Mouse (Mus musculus) liver, postnatal 0 days (tissue): ENCODE results near the gene Itga5.

Experiments
- CTCF ChIP-seq: sonication (generic); IDR thresholded peaks from 2 replicates; pipeline ENCODE4 v1.5.1; 2016; ENCODE audit warnings: antibody characterized with exemption, low read depth
- EP300 ChIP-seq: IDR thresholded peaks from 2 replicates; pipeline ENCODE4 v1.6.1; 2016; ENCODE audit warnings: antibody characterized with exemption, low read depth, mild to moderate bottlenecking

DNA sequence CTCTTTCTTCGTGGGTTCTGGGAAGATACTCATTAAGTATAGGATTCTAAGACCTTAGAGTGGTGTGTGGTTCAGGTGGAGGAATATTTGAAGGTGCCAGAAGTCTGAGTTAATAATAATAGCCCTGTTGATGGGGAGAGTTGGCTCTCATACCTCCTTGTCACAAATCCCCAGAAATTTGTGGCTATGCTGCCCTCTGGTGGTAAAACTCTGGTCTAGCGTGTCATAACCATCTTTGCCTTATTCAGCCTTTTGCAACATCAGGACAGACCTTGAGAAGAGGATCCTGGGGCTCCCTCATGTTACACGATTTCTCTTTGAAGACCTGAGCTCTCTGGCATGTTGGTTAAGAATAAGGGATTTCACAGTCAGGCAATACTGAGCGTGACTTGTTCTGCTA is 24.1 kb downstream of the Itga5 start:
- TF ChIP-seq EP300 (no peak), CTCF (peak; percentile 88)
